ENCODE assay signal across 8 mouse cellular contexts in the genomic region with DNA sequence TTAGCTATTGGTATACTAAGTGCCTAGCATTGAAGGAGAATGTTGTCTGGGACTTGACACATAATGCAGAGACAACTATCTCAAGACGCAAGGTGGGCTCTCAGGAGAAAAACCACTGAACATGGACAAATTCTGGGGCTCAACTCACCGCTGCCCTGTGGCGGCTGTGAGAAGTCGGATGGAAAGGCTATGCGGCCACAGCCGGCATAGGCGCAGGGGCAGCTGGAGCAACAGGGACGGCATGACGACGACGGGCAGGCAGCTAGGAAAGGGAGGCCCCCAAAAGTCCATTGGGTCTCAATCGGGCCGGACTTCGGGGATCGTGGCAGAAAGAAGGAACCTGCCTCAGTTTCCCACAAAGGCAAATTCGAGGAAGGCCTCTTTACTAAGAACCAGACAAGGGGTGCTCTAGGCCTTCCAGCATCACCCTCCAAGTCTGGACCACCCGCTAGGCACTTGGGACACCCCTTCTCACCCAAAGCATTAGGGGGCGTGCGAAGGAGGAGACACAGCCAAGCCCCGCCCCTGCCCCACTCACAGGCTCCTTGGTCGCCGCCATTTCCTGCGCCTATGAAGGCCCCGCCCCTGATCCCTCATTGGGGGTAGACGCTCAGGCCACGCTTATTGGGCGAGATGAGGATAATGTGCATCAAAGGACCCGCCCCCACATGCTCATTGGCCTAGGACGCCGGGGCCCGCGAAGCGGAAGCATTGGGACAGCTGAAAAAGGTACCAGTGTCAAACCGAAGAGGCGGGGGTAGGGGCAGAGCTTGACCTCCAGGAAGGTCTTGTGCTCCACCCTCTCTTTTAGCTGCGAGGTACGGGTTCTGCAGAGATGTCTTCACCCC. TPM values are rescaled to one million over a fixed set of nuclear protein-coding genes. Genes with fewer than 3 reads are reported as not detected.
A peak's percentile ranks its signal among the peaks of the same experiment; 100 is the strongest.
DNase-seq lines count a peak whose midpoint lies in the region; ATAC-seq and TF ChIP-seq lines count a peak whose summit lies in the region.

A gene (minus strand): TSS at position 562 of the 848 bp plus-strand sequence.

- peak within 1 kb of the TSS; percentile 12 for H3K27ac ChIP-seq in bone marrow macrophage, adult 2 months (ENCODE audit: insufficient read depth, low read depth, low read length)
- H3K27ac ChIP-seq in embryonic fibroblast, embryonic 13.5 days (ENCODE audit: insufficient read depth, low read length): no peak within 1 kb of the TSS
- peak within 1 kb of the TSS; percentile 33; the same call in 1 of the 2 replicates for H3K27ac ChIP-seq in kidney, embryonic 14.5 days (ENCODE audit: low read depth, low read length)

- peak; percentile 94 for ATAC-seq in kidney, embryonic 14.5 days (ENCODE audit: low FRiP score, low TSS enrichment)
- peak; percentile 94 for ATAC-seq in monocyte, adult 5-6 weeks (replicated peaks; ENCODE audit: insufficient number of reproducible peaks, low FRiP score, low TSS enrichment, poor library complexity, severe bottlenecking)

- no peaks in the 10 kb centered on the region for H3K36me3 ChIP-seq in kidney, embryonic 14.5 days (ENCODE audit: control insufficient read depth, insufficient read depth, low read length)

- 2% methylated on average over 37 of the region's 37 CpGs for WGBS in kidney, embryonic 14.5 days

- peak within 1 kb of the TSS; percentile 59 for H3K9ac ChIP-seq in kidney, embryonic 14.5 days (ENCODE audit: low read depth, low read length)

- no peak for TF ChIP-seq CTCF in bone marrow macrophage, adult 2 months (IDR thresholded peaks at IDR 0.05; ENCODE audit: low read depth, low read length)
- TF ChIP-seq CTCF in embryonic fibroblast, embryonic 13.5 days (IDR thresholded peaks at IDR 0.05; ENCODE audit: borderline replicate concordance, insufficient read depth, low read length): no peak

- no peak for TF ChIP-seq POLR2A in bone marrow macrophage, adult 2 months (IDR thresholded peaks at IDR 0.05; ENCODE audit: borderline replicate concordance, low read depth, low read length)
- peak; percentile 18 for TF ChIP-seq POLR2A in embryonic fibroblast, embryonic 13.5 days (IDR thresholded peaks at IDR 0.05; ENCODE audit: low read depth, low read length)

- H3K4me2 ChIP-seq in kidney, embryonic 14.5 days (replicated peaks; ENCODE audit: low read depth, low read length): peak within 1 kb of the TSS; percentile 77

- H3K4me3 ChIP-seq in bone marrow macrophage, adult 2 months (ENCODE audit: insufficient read depth, low read length): peak within 1 kb of the TSS; percentile 70
- peak within 1 kb of the TSS; percentile 63 for H3K4me3 ChIP-seq in embryonic fibroblast, embryonic 13.5 days (ENCODE audit: insufficient read depth, low read length)
- peak within 1 kb of the TSS; percentile 39 for H3K4me3 ChIP-seq in kidney, embryonic 14.5 days (ENCODE audit: low read length)

- H3K9me3 ChIP-seq in kidney, embryonic 14.5 days (ENCODE audit: control insufficient read depth, low read length): no peaks in the 10 kb centered on the region

- H3K4me1 ChIP-seq in bone marrow macrophage, adult 2 months (ENCODE audit: control insufficient read depth, insufficient read depth, low read length): peaks cover 17% of the 10 kb centered on the region
- H3K4me1 ChIP-seq in embryonic fibroblast, embryonic 13.5 days (ENCODE audit: control insufficient read depth, insufficient read depth, low read length): no peaks in the 10 kb centered on the region; the same call in 1 of the 2 replicates
- H3K4me1 ChIP-seq in kidney, embryonic 14.5 days (ENCODE audit: control insufficient read depth, insufficient read depth, low read length): peaks cover 28% of the 10 kb centered on the region

- no peaks in the 10 kb centered on the region for H3K27me3 ChIP-seq in kidney, embryonic 14.5 days (ENCODE audit: control insufficient read depth, insufficient read depth, low read length)

- DNase-seq in A20 (ENCODE audit: low read depth, low spot score) (peak; percentile 100), liver (peak; percentile 99)
- DNase-seq in heart, adult 9 months (ENCODE audit: low spot score in 2 of 2): peak; percentile 97
- peak; percentile 96 to 97 for DNase-seq in spleen, postnatal 4 days (ENCODE audit: low spot score in 2 of 2)

RNA-seq across cellular contexts. Expression of the gene that starts here (rescaled TPM):
- polyA plus RNA-seq in bone marrow macrophage, adult 2 months (2012; ENCODE audit: insufficient read depth, insufficient read length, missing spikeins): 26.8 and 32.2 TPM in 2 replicates
- 15.0 and 22.2 TPM in 2 replicates for polyA plus RNA-seq in embryonic fibroblast, embryonic 13.5 days (2011; ENCODE audit: insufficient read length, low read depth, missing spikeins)
- 22.6 and 24.0 TPM in 2 replicates for polyA plus RNA-seq in kidney, embryonic 14.5 days (2014; fragmentation: Nextera tagmentation; extraction: Ambion mirVana)
- total RNA-seq in monocyte, adult 5-6 weeks (2017): 20.1 to 34.0 TPM (median 27.0 TPM) in 3 replicates
